Mouse (Mus musculus) bone marrow macrophage, adult 2 months (primary cell): Measurements from ENCODE around the gene A830031A19Rik.

Experiments
- CTCF ChIP-seq: IDR thresholded peaks from 2 replicates; pipeline ENCODE4 v1.5.1; 2012; ENCODE audit warnings: low read depth, mild to moderate bottlenecking, low read length, moderate library complexity
- POLR2A ChIP-seq: IDR thresholded peaks from 2 replicates; pipeline ENCODE4 v1.6.1; 2012; ENCODE audit warnings: mild to moderate bottlenecking, low read depth, low read length, borderline replicate concordance

GRCm38 (mm10) chr11:24020760-24021159 is 54.1 kb downstream of the A830031A19Rik start:
- TF ChIP-seq POLR2A (no peak), CTCF (no peak)
